Mouse (Mus musculus) lung, postnatal 0 days (tissue): Measurements from ENCODE around the gene Tnfrsf19. TPM values are rescaled to one million over a fixed set of nuclear protein-coding genes. Genes with fewer than 3 reads are reported as not detected.

ENCODE experiments used
- ATAC-seq: fragments of 200-750 bp; cut with Nextera tagmentation; 2 replicates; pipeline ENCODE4 v1.8.0; 2017; ENCODE audit warnings: moderate library complexity
- DNase-seq: peaks from one replicate; pipeline ENCODE4 v3.0.0-alpha.2; 2016; ENCODE audit warnings: low spot score
- H3K27ac ChIP-seq: fragments of 300-500 bp; sonication (generic); 2 replicates; pipeline ENCODE4 v1.5.1; 2014; ENCODE audit warnings: antibody characterized with exemption, mild to moderate bottlenecking, low read length, mixed read lengths
- H3K27me3 ChIP-seq: fragments of 300-500 bp; sonication (generic); replicated peaks from 2 replicates; pipeline ENCODE4 v1.6.1; 2014; ENCODE audit warnings: low read length, mixed read lengths; ENCODE audit not compliant: insufficient read depth
- H3K36me3 ChIP-seq: fragments of 300-500 bp; sonication (generic); 2 replicates; pipeline ENCODE4 v1.6.1; 2014; ENCODE audit warnings: low read length, mixed read lengths; ENCODE audit not compliant: insufficient read depth
- H3K4me1 ChIP-seq: fragments of 300-500 bp; sonication (generic); 2 replicates; pipeline ENCODE4 v1.6.1; 2014; ENCODE audit warnings: antibody characterized with exemption, low read depth, low read length, mixed read lengths; ENCODE audit not compliant: insufficient read depth
- H3K4me2 ChIP-seq: fragments of 300-500 bp; sonication (generic); replicated peaks from 2 replicates; pipeline ENCODE4 v1.6.1; 2014; ENCODE audit warnings: low read depth, mild to moderate bottlenecking, low read length, moderate library complexity, mixed read lengths
- H3K4me3 ChIP-seq: fragments of 300-500 bp; sonication (generic); 2 replicates; pipeline ENCODE4 v1.5.1; 2014; ENCODE audit warnings: low read depth, low read length
- H3K9ac ChIP-seq: fragments of 300-500 bp; sonication (generic); replicated peaks from 2 replicates; pipeline ENCODE4 v1.6.1; 2014; ENCODE audit warnings: low read depth, mild to moderate bottlenecking
- H3K9me3 ChIP-seq: fragments of 300-500 bp; sonication (generic); 2 replicates; pipeline ENCODE4 v1.6.1; 2016; ENCODE audit warnings: low read length, mixed read lengths
- CTCF ChIP-seq: IDR thresholded peaks from 2 replicates; pipeline ENCODE4 v1.5.1; 2016; ENCODE audit warnings: antibody characterized with exemption, mild to moderate bottlenecking
- EP300 ChIP-seq: IDR thresholded peaks from 2 replicates; pipeline ENCODE4 v1.6.1; 2016; ENCODE audit warnings: antibody characterized with exemption, mild to moderate bottlenecking, control low read depth
- WGBS: fragments of 180-500 bp; shearing (Covaris S2); extraction: QIAGEN DNeasy Blood & Tissue Kit; methylation state at CpG from one replicate; pipeline ENCODE4 v1.1.7; 2014; 5-methylcytosine and 5-hydroxymethylcytosine counted together
- polyA plus RNA-seq: library from polyadenylated mRNA; unstranded; fragments of >200 nt; fragmentation: Nextera tagmentation; extraction: Ambion mirVana; gene quantifications from 2 replicates; pipeline ENCODE4 v1.2.1, GENCODE M21; 2015

Tnfrsf19 gene
- polyA plus RNA-seq, 1 experiment from 2014 or later = 35.0 TPM

GRCm38 (mm10) chr14:60926011-60926410 lies 120.3 kb downstream of the Tnfrsf19 start:
- DNase-seq (no peak), ATAC-seq (no peak)
- no peak overlapping the region for H3K27ac ChIP-seq
- H3K9me3 ChIP-seq = no peaks in the 10 kb centered on the region
- H3K27me3 ChIP-seq = no peaks in the 10 kb centered on the region
- no peak overlapping the region for H3K4me2 ChIP-seq
- no peak for TF ChIP-seq CTCF
- no peak for TF ChIP-seq EP300
- no peaks in the 10 kb centered on the region for H3K4me1 ChIP-seq
- 77% methylated on average over 1 of the region's 1 CpGs for WGBS
- no peak overlapping the region for H3K9ac ChIP-seq
- H3K4me3 ChIP-seq = no peak overlapping the region
- no peaks in the 10 kb centered on the region for H3K36me3 ChIP-seq

DNA sequence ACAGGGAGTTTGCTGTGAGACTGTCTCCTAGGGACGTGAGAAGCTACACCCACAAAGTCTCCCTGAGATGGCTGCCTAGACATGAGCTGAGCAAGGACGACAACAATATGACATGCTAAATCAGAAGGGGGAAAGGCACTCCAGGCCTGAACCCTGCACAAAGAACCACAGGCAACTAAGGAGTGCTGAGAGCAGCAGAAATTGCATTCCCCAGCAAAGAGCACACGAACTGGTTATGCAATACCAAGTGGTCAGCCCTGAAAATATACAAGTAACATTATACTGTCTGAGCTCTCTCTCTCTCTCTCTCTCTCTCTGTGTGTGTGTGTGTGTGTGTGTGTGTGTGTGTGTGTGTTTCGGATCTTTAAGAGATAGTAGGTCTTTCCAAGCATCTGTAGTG lies 129.6 kb downstream of the Tnfrsf19 start:
- Histone ChIP-seq H3K9ac (no peak overlapping the region), H3K36me3 (no peaks in the 10 kb centered on the region), H3K27me3 (no peaks in the 10 kb centered on the region), H3K27ac (no peak overlapping the region), H3K4me1 (no peaks in the 10 kb centered on the region), H3K9me3 (no peaks in the 10 kb centered on the region), H3K4me3 (no peak overlapping the region), H3K4me2 (no peak overlapping the region)
- no peak for TF ChIP-seq CTCF
- no peak for TF ChIP-seq EP300
- WGBS = 30% methylated on average over 4 of the region's 4 CpGs
- DNase-seq (peak; percentile 55), ATAC-seq (peak; percentile 58)

Other genes starting within 250 kb of the Tnfrsf19 start
- gene Sacs, start 92.0 kb upstream of the Tnfrsf19 start, polyA plus RNA-seq = 0.75 and 1.00 TPM in 2 replicates
- 4.2 and 6.1 TPM in 2 replicates for gene Sgcg, start 212.0 kb upstream of the Tnfrsf19 start, polyA plus RNA-seq